Mouse (Mus musculus) megakaryocyte, embryonic 14.5 days (primary cell): ENCODE measurements around the gene Hecw1. TPM values are rescaled to one million over a fixed set of nuclear protein-coding genes. Genes with fewer than 3 reads are reported as not detected.

ENCODE experiments used
- H3K27me3 ChIP-seq: replicated peaks from 2 replicates; pipeline ENCODE3; 2012; ENCODE audit warnings: inconsistent platforms
- H3K36me3 ChIP-seq: replicated peaks from 2 replicates; pipeline ENCODE3; 2012; ENCODE audit warnings: low read length, inconsistent platforms, mixed read lengths
- H3K4me1 ChIP-seq: 2 replicates; pipeline ENCODE4 v1.6.1; 2012; ENCODE audit warnings: inconsistent platforms
- H3K4me3 ChIP-seq: replicated peaks from 2 replicates; pipeline ENCODE3; 2012; ENCODE audit warnings: moderate library complexity, mild to moderate bottlenecking, inconsistent platforms
- H3K9me3 ChIP-seq: 2 replicates; pipeline ENCODE4 v1.6.1; 2012; ENCODE audit warnings: inconsistent platforms
- FLI1 ChIP-seq: IDR thresholded peaks from 2 replicates; pipeline ENCODE4 v1.6.1; 2012; ENCODE audit warnings: low read length, inconsistent platforms, mixed read lengths
- GATA1 ChIP-seq: IDR thresholded peaks from 3 replicates; pipeline ENCODE4 v1.6.1; 2012; ENCODE audit warnings: mixed read lengths, low read length, inconsistent platforms, borderline replicate concordance
- polyA plus RNA-seq: library from polyadenylated mRNA; stranded (reverse); fragments of >175 nt; gene quantifications from 2 replicates; pipeline ENCODE4 v1.2.3, GENCODE M21; 2012; ENCODE audit warnings: low replicate concordance; ENCODE audit not compliant: insufficient read depth

Hecw1 gene
- polyA plus RNA-seq, 1 experiment: not detected

DNA sequence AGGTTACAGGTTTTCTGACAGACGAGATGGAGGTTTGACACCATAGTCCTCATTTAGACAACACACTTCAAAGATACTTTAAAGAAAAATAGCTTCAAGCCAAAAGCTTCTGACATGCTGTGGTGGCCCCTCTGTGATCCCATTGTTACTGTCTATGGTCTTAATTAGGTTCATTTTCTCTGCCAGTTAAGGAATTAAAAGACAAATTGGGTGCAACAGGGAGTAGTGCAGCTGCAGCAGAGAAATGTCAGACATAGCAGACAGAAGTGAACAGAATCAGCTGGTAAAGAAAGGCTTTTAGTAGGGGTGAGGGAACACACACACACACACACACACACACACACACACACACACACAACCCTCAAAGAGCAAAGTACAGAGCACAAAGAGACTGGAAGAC is 22.8 kb downstream of the Hecw1 start:
- no peaks in the 10 kb centered on the region for H3K36me3 ChIP-seq

DNA sequence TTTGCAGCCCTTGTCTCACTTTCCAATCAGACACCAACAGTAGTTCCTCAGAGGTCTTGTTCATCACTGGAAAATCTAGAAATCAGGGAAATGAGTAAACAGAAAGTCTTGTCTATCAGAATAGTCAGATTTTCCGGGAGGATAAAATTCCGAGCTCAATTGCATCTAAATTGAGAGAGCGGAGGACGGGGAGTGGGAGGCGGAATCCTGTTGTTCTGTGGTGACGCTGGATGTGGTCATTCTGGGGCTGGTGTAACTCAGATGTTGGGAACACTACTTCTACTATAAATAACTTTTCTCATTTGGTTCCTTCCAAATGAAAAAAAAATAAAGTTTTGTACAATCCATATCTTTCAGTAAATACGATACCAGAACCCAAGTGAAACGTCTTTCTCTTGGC is 24.2 kb downstream of the Hecw1 start:
- TF ChIP-seq FLI1: no peak
- TF ChIP-seq GATA1: no peak
- no peak overlapping the region for H3K4me3 ChIP-seq

More for the DNA sequence above, 22.8 kb downstream of the Hecw1 start:
- TF ChIP-seq FLI1: no peak
- no peak for TF ChIP-seq GATA1
- no peaks in the 10 kb centered on the region for H3K4me1 ChIP-seq
- H3K27me3 ChIP-seq: no peaks in the 10 kb centered on the region
- H3K9me3 ChIP-seq: no peaks in the 10 kb centered on the region
- H3K4me3 ChIP-seq: no peak overlapping the region

DNA sequence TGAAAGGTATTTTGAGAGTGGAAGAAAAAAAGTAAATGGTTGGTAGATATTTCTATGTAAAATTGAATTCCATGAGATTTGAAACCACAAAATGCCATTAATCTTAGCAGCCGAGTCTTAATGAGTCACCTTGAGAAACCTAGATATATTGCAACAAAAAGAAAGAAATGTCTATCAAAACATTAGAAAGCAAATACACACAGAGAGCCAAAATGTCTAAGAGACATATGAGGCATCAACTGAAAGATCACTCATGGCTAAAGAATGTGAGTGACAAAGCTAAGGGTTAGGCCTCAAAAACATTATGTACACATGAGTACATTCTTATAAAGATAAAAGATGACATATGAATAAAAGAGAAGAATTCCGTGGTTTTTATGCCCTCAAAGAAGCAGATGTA is 26.1 kb downstream of the Hecw1 start:
- no peak overlapping the region for H3K4me3 ChIP-seq
- H3K36me3 ChIP-seq: no peaks in the 10 kb centered on the region
- no peaks in the 10 kb centered on the region for H3K27me3 ChIP-seq
- TF ChIP-seq FLI1: no peak
- TF ChIP-seq GATA1: no peak
- H3K9me3 ChIP-seq: no peaks in the 10 kb centered on the region
- H3K4me1 ChIP-seq: no peaks in the 10 kb centered on the region

More for the DNA sequence above, 24.2 kb downstream of the Hecw1 start:
- H3K9me3 ChIP-seq: no peaks in the 10 kb centered on the region
- H3K36me3 ChIP-seq: no peaks in the 10 kb centered on the region
- H3K27me3 ChIP-seq: no peaks in the 10 kb centered on the region
- H3K4me1 ChIP-seq: no peaks in the 10 kb centered on the region

DNA sequence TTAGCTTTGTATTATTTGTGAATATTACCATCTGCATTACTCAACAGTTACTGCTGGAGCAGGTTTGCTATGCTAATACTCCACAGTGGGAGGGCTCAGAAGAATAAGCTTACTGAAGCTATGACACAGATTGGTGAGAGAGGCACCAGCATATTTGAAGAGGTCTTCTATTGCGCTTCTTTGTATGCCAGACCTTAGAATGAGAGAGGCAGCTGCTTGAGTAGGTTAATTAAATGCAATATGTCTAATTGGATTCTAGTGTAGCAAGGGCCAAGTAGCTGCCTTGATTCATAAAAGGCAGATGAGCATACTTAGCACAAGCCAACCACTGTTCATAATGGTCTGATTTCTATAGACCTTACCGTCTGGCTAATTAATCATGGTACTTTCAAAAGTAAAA is 35.2 kb downstream of the Hecw1 start:
- H3K36me3 ChIP-seq: no peaks in the 10 kb centered on the region
- no peaks in the 10 kb centered on the region for H3K9me3 ChIP-seq
- H3K27me3 ChIP-seq: no peaks in the 10 kb centered on the region
- H3K4me3 ChIP-seq: no peak overlapping the region
- TF ChIP-seq FLI1 (no peak), GATA1 (no peak)
- H3K4me1 ChIP-seq: no peaks in the 10 kb centered on the region

DNA sequence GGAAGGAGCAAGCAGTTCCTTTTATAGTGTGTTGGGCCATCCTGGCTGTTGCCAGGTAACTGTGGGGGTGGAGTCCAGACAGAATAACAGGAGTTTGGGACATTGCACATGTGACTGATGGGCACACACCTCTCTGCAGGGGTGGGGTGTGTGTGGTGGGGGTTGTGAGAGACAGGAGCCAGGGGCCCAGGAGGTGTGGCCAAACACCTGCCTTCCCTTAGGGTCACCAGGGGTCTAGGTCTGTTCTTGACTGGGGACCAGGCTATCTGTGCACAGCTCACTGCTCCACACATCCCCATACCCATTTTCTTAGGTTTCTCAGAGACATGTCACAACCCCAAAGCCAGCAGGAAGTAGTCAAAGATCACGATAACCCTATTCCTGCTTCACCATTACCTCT is 51.9 kb downstream of the Hecw1 start:
- TF ChIP-seq FLI1 (no peak), GATA1 (no peak)
- no peak overlapping the region for H3K4me3 ChIP-seq
- no peaks in the 10 kb centered on the region for H3K27me3 ChIP-seq
- H3K9me3 ChIP-seq: no peaks in the 10 kb centered on the region
- H3K36me3 ChIP-seq: no peaks in the 10 kb centered on the region
- H3K4me1 ChIP-seq: no peaks in the 10 kb centered on the region

DNA sequence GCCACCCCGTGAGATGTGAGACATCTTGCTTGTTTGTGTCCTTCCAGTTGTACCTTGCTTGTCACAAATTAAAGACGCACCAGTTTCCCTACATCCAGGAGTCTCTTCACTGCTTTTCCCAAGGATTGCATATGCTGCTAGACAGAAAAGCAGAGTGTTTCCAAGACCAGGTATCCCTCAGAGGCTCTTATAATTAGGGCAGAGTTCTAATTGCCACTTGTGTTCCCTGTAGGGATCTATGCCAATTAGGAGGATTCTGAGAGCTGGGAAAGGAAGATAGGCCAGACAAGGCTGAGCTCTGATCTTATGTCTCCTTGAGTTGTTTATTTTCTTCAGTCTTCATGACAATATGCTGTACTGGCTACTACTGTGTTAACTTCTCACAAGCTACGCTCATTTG is 55.5 kb downstream of the Hecw1 start:
- Histone ChIP-seq H3K36me3 (no peaks in the 10 kb centered on the region), H3K4me3 (no peak overlapping the region), H3K4me1 (no peaks in the 10 kb centered on the region), H3K27me3 (no peaks in the 10 kb centered on the region), H3K9me3 (no peaks in the 10 kb centered on the region)
- no peak for TF ChIP-seq FLI1
- no peak for TF ChIP-seq GATA1

DNA sequence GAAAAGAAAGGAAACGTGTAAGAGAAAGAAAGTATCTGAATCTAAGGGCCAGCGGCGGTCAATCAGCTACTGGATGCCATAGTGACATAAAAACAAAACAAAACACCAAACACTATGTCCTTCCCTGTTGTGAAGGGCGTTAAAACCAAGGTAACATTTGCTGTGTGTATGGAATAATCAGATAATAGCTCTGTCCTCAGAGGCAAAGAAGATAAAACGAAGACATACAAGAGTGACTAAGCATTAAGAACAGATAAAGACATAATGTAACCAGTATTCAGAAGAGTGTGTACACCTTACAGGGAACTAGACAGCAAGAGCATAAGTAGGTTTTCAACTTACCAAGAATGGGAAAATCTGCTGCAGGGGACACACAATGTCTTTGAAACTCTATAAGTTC is 62.0 kb downstream of the Hecw1 start:
- no peaks in the 10 kb centered on the region for H3K27me3 ChIP-seq
- H3K9me3 ChIP-seq: no peaks in the 10 kb centered on the region
- H3K4me3 ChIP-seq: no peak overlapping the region
- TF ChIP-seq GATA1 (no peak), FLI1 (no peak)
- H3K36me3 ChIP-seq: no peaks in the 10 kb centered on the region
- no peaks in the 10 kb centered on the region for H3K4me1 ChIP-seq

DNA sequence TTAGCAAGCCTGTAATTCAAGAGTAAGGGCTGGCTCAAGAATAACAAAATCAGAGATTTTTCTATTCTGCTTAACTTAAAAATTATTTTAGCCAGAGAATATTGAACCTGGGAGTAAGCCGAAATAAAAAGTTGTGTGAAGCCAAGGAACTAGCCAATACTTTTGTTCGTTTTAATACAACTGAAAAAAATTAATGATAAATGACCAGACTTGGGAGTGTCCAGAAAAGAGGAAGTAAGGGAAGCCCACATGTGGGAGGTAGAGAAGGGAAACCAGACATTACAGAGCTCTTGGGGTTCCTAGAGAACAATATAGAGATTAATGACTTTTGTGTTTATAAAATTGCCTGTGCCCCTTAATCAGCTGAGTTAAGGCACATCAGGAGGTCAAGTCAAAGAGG is 66.0 kb downstream of the Hecw1 start:
- Histone ChIP-seq H3K4me1 (no peaks in the 10 kb centered on the region), H3K27me3 (no peaks in the 10 kb centered on the region), H3K9me3 (no peaks in the 10 kb centered on the region), H3K36me3 (no peaks in the 10 kb centered on the region), H3K4me3 (no peak overlapping the region)
- TF ChIP-seq FLI1 (no peak), GATA1 (no peak)

DNA sequence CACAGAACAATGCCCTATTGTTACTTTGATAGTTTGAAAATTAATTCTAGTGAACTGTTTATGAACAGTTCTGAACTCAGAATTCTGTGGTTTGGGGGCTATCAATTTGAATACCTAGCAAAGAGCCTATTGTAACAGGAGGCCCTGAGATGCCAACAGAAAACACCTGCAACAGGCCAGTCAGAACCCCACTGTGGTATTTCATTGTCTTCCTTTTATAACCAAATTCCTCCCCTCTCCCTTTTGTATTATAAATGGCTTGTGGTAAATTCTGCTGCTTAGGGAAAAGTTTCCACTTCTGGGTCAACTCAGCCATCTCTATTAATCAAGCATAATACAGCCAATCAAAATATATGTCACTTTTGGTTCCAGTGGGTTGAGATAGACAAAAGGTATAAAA is 83.5 kb downstream of the Hecw1 start:
- no peaks in the 10 kb centered on the region for H3K9me3 ChIP-seq
- no peaks in the 10 kb centered on the region for H3K27me3 ChIP-seq
- TF ChIP-seq GATA1 (no peak), FLI1 (no peak)
- no peaks in the 10 kb centered on the region for H3K36me3 ChIP-seq
- no peak overlapping the region for H3K4me3 ChIP-seq
- no peaks in the 10 kb centered on the region for H3K4me1 ChIP-seq

DNA sequence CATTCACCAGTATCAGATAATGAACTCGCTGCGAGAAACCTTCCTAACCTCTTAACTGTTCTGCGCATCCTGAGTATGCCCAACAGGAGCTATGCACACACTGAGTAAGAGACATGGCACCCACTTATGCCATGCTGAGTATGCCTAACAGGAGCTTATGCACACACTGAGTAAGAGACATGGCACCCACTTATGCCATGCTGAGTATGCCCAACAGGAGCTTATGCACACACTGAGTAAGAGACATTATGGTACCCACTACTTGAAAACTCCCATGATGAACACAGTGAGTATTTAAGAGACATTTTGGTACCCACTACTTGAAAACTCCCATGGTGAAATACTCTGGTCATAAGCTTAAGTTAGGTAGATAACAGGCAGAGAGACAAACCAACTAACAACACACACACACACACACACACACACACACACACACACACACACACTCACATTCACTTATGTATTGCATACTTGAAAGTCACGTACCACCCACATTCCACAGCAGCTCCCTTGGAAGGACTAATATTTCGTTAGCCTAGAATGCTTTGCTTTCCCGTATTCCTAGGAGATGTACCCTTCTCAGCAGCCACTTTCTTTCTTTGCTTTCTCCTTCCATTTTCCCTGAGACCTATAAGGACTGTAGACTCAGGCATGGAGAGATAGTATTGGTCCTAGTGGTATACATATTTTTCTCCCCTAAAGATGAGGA is 94.0 kb downstream of the Hecw1 start:
- Histone ChIP-seq H3K4me3 (no peak overlapping the region), H3K4me1 (no peaks in the 10 kb centered on the region), H3K27me3 (no peaks in the 10 kb centered on the region), H3K36me3 (no peaks in the 10 kb centered on the region), H3K9me3 (no peaks in the 10 kb centered on the region)
- TF ChIP-seq GATA1: no peak
- TF ChIP-seq FLI1: no peak

DNA sequence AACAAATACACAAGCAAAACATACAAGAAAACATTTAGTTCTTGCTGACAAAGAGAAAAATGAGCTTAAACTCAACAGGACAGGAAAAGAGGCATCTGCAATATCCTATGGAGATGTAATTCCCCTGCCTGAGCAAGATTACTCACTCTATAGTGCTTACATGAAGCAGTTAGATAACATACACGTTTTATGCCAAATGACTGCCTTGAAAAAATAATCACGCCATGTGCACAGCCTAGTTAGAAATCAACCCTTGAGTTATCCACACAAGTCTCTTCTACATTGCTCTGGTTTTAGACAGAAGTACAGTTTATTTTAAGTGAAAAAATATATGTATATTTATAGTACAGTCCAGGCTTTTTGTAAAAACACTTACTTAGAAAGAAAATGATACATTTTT is 98.2 kb downstream of the Hecw1 start:
- TF ChIP-seq GATA1: no peak
- TF ChIP-seq FLI1: no peak

More for the DNA sequence above, 98.2 kb downstream of the Hecw1 start:
- no peaks in the 10 kb centered on the region for H3K36me3 ChIP-seq
- H3K4me1 ChIP-seq: no peaks in the 10 kb centered on the region
- no peaks in the 10 kb centered on the region for H3K9me3 ChIP-seq
- no peak overlapping the region for H3K4me3 ChIP-seq
- no peaks in the 10 kb centered on the region for H3K27me3 ChIP-seq
